Mouse (Mus musculus): Measurements from ENCODE around the gene Gm9999.

Gm9999 gene

DNA sequence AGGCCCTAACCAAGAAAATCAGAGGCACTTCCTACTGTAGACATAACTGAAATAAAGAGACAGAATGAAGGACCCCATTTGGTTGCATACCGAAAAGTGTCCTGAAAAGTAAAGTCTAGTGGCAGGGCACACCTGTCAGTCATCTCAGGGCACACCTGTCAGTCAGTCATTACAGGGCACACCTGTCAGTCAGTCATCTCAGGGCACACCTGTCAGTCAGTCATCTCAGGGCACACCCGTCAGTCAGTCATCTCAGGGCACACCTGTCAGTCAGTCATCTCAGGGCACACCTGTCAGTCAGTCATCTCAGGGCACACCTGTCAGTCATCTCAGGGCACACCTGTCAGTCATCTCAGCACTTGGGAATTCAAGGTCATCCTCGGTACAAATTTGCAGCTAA lies 43.5 kb downstream of the Gm9999 start:
- in situ Hi-C loops (cut with MboI, MseI), result loop anchor here (10.0 kb wide), 1 partner anchor 48 kb away; no protein-coding TSS in a partner anchor

DNA sequence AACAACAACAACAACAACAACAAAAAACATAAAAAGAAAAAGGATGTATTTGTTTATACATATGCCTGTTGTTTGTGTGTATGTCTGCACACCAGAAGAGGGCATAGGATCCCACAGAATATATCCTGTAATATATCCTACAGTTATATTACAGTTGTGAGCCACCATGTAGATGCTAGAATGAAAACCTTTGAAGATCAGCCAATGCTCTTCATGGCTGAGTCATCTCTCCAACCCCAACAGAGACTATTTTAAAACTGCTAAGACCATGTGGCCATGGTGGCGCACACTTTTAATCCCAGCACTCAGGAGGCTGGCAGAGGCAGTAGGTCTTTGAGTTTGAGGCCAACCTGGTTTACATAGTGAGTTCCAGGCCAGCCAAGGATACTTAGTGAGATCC lies 44.1 kb downstream of the Gm9999 start:
- in situ Hi-C loops (cut with MboI, MseI), result loop anchor here (10.0 kb wide), 1 partner anchor 47 kb away; no protein-coding TSS in a partner anchor

- in situ Hi-C loops (cut with MboI, MseI), result no loop called here
These were observed 47.3 kb downstream of the Gm9999 start for GRCm38 (mm10) chr7:47030517-47031193.

DNA sequence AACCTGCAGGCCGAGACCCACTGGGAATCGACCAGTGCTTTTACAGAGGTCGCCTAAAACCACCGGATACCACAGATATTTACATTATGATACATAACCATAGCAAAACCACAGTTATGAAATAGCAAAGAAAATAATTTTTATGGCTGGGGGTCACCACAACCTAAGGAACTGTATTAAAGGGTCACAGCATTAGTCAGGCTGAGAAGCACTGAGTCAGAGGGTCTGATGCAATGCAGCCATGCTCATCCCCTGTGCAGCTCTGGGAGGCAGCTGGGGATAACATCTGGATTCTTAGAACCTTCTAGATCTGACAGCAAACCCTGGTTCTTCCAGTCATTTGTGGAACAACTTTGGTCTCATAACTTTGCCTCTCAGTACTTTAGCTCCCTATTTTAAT lies 48.0 kb downstream of the Gm9999 start:
- in situ Hi-C loops (cut with MboI, MseI), result no loop called here

DNA sequence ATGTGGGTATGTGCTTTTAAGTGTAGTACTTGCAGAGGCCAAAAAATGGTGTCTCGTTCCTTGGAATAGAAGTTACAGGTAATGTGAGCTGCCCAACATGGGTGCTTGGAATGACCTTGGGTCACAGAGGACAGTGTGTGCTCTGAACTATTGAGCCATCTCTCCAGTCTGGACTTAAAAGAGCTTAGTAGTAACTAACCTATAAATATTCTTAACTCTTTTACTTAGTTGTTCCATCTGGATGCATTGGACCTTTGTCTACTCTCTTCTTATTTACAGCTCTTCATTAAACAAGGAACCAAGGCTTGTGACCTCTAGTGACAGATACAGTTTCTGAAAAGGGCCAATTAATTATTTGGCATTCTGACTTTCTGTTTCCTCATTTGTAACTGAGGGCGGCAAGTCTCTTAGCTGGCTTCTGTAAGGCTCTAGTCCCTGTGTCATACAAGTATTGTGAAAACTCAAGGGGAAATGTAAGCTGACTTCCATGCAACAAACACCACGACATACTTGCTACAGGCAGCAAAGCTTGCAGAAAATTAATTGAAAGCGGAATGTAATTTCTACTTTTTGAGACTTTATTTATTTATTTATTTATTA lies 51.5 kb downstream of the Gm9999 start:
- in situ Hi-C loops (cut with MboI, MseI), result no loop called here

GRCm38 (mm10) chr7:47035426-47035825 lies 52.0 kb downstream of the Gm9999 start:
- in situ Hi-C loops (cut with MboI, MseI), result no loop called here

Data from regulatory T cell (primary cell).